Mouse (Mus musculus) CH12.LX (cell line): ENCODE results near the gene Zranb3.

ENCODE experiments used
- CTCF ChIP-seq, 2 experiments: IDR thresholded peaks in 1 of 2; conservative IDR thresholded peaks in 1 of 2; 2 replicates each; pipeline ENCODE4 v1.5.1; 2011 to 2012; ENCODE audit warnings: low read depth in 2 of 2, low read length in 2 of 2, improper control_type of control experiment in 1 of 2, inconsistent platforms in 1 of 2, mild to moderate bottlenecking in 1 of 2, moderate library complexity in 1 of 2
- EP300 ChIP-seq: IDR thresholded peaks from 2 replicates; pipeline ENCODE4 v1.6.1; 2011; ENCODE audit warnings: low read length, improper control_type of control experiment
- HCFC1 ChIP-seq: IDR thresholded peaks from 2 replicates; pipeline ENCODE4 v1.6.1; 2012; ENCODE audit warnings: low read depth, mild to moderate bottlenecking, inconsistent platforms, low read length, improper control_type of control experiment
- MAX ChIP-seq: IDR thresholded peaks from 2 replicates; pipeline ENCODE4 v1.6.1; 2011; ENCODE audit warnings: low read length, improper control_type of control experiment
- MEF2A ChIP-seq: IDR thresholded peaks from 2 replicates; pipeline ENCODE4 v1.6.1; 2014; ENCODE audit warnings: low read depth, mild to moderate bottlenecking, inconsistent platforms, low read length, improper control_type of control experiment, borderline replicate concordance
- MXI1 ChIP-seq: IDR thresholded peaks from 2 replicates; pipeline ENCODE4 v1.6.1; 2011; ENCODE audit warnings: mild to moderate bottlenecking, low read depth, low read length, improper control_type of control experiment
- MYC ChIP-seq: IDR thresholded peaks from 2 replicates; pipeline ENCODE4 v1.6.1; 2011; ENCODE audit warnings: low read depth, mild to moderate bottlenecking, improper control_type of control experiment, low read length
- POLR2A ChIP-seq: IDR thresholded peaks from 2 replicates; pipeline ENCODE4 v1.6.1; 2011; ENCODE audit warnings: low read depth, mild to moderate bottlenecking, improper control_type of control experiment, low read length
- ZMIZ1 ChIP-seq: IDR thresholded peaks from 2 replicates; pipeline ENCODE4 v1.6.1; 2012; ENCODE audit warnings: low read depth, mild to moderate bottlenecking, inconsistent platforms, low read length, improper control_type of control experiment

DNA sequence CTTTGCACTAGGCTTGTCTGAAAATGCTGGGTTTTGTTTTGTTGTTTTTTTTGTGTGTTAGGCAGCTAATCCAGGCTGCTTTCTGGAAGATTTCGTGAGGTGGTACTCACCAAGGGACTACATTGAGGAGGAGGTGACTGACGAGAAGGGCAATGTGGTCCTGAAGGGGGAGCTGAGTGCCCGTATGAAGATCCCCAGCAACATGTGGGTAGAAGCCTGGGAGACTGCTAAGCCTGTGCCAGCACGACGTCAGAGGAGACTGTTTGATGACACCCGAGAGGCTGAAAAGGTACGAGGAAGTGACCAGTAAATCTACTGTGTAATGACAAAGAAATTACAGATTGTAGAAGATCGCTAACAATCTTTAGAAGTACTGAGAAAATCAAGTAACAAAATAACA is 165.6 kb downstream of the Zranb3 start:
- TF ChIP-seq POLR2A (no peak), MAX (no peak), CTCF (conservative IDR thresholded peaks at IDR 0.05 in 1 of 2, IDR thresholded peaks at IDR 0.05 in 1 of 2; ENCODE audit: low read depth in 2 of 2, low read length in 2 of 2) (no peak), MXI1 (no peak), MEF2A (no peak), ZMIZ1 (no peak), EP300 (no peak), MYC (no peak), HCFC1 (no peak)
